In genomic region chr1:152088030-152088429, GRCm38 (mm10) we compare ENCODE assay signal across 8 mouse cellular contexts. TPM values are rescaled to one million over a fixed set of nuclear protein-coding genes. Genes with fewer than 3 reads are reported as not detected.
DNase-seq lines count a peak whose midpoint lies in the region; ATAC-seq and TF ChIP-seq lines count a peak whose summit lies in the region.

No protein-coding gene starts in this region.

- 71% methylated on average over 5 of the region's 5 CpGs for WGBS in lung, embryonic 14.5 days
- 90% methylated on average over 5 of the region's 5 CpGs for WGBS in lung, adult 2 months
- 74% methylated on average over 5 of the region's 5 CpGs for WGBS in intestine, embryonic 16.5 days
- WGBS in stomach, embryonic 14.5 days: 69% methylated on average over 5 of the region's 5 CpGs

- H3K4me1 ChIP-seq in lung, embryonic 14.5 days (ENCODE audit: insufficient read depth): peaks cover 6% of the 10 kb centered on the region; the same call in 1 of the 2 replicates
- H3K4me1 ChIP-seq in lung, adult 2 months (ENCODE audit: control insufficient read depth, insufficient read depth, low read length): 0 out of 2 replicates have a peak, but pooled peaks cover 2% of the 10 kb centered on the region
- H3K4me1 ChIP-seq in intestine, embryonic 16.5 days (ENCODE audit: control insufficient read depth, insufficient read depth, low read length): peaks cover 39% of the 10 kb centered on the region
- H3K4me1 ChIP-seq in stomach, embryonic 14.5 days (ENCODE audit: control insufficient read depth, insufficient read depth, low read length): peaks cover 24% of the 10 kb centered on the region

- H3K27ac ChIP-seq in lung, embryonic 14.5 days (ENCODE audit: low read depth): no peak overlapping the region
- no peak overlapping the region for H3K27ac ChIP-seq in intestine, embryonic 16.5 days (ENCODE audit: low read length)
- no peak overlapping the region for H3K27ac ChIP-seq in stomach, embryonic 14.5 days (ENCODE audit: low read length)

- H3K9me3 ChIP-seq in lung, embryonic 14.5 days (ENCODE audit: low read depth, low read length): no peaks in the 10 kb centered on the region
- no peaks in the 10 kb centered on the region for H3K9me3 ChIP-seq in intestine, embryonic 16.5 days (ENCODE audit: control insufficient read depth, low read length)
- no peaks in the 10 kb centered on the region for H3K9me3 ChIP-seq in stomach, embryonic 14.5 days (ENCODE audit: control insufficient read depth, low read depth, low read length)

- no peak for TF ChIP-seq CTCF in lung, embryonic 14.5 days (IDR thresholded peaks at IDR 0.05; ENCODE audit: low read depth)
- TF ChIP-seq CTCF in lung, adult 2 months (IDR thresholded peaks at IDR 0.05; ENCODE audit: insufficient read depth, low read length): no peak

- no peak overlapping the region for H3K9ac ChIP-seq in lung, embryonic 14.5 days
- H3K9ac ChIP-seq in intestine, embryonic 16.5 days (ENCODE audit: low read depth, low read length): 0 out of 2 replicates have a peak overlapping the region, but pooled peaks have one; percentile 24
- no peak overlapping the region for H3K9ac ChIP-seq in stomach, embryonic 14.5 days (replicated peaks; ENCODE audit: low read depth, low read length)

- peak; percentile 12 for DNase-seq in cerebellum, adult 8-10 months
- no peak for DNase-seq in cerebellum, postnatal 25 days
- DNase-seq in lung, embryonic 14.5 days: no peak
- no peak for DNase-seq in lung, adult 2 months
- no peak for DNase-seq in c-Kit-positive CD71-positive TER-119-positive erythroid progenitor cells, embryonic 14.5 days (ENCODE audit: low spot score)

- no peaks in the 10 kb centered on the region for H3K36me3 ChIP-seq in lung, embryonic 14.5 days (ENCODE audit: insufficient read depth)
- H3K36me3 ChIP-seq in intestine, embryonic 16.5 days (ENCODE audit: control insufficient read depth, insufficient read depth, low read length): no peaks in the 10 kb centered on the region
- H3K36me3 ChIP-seq in stomach, embryonic 14.5 days (ENCODE audit: control insufficient read depth, insufficient read depth, low read length): no peaks in the 10 kb centered on the region

- peak overlapping the region; percentile 85 for H3K4me2 ChIP-seq in lung, embryonic 14.5 days
- H3K4me2 ChIP-seq in intestine, embryonic 16.5 days (ENCODE audit: low read depth, low read length): peak overlapping the region; percentile 93
- peak overlapping the region; percentile 83 for H3K4me2 ChIP-seq in stomach, embryonic 14.5 days (replicated peaks; ENCODE audit: low read depth, low read length)

- 0 out of 2 replicates have a peak overlapping the region, but pooled peaks have one; percentile 89 for H3K4me3 ChIP-seq in lung, embryonic 14.5 days (ENCODE audit: low read depth, low read length)
- H3K4me3 ChIP-seq in lung, adult 2 months (replicated peaks; ENCODE audit: extremely low read depth, low read depth, low read length): no peak overlapping the region
- H3K4me3 ChIP-seq in intestine, embryonic 16.5 days (ENCODE audit: low read length): peak overlapping the region; percentile 99; the same call in 1 of the 2 replicates
- H3K4me3 ChIP-seq in stomach, embryonic 14.5 days (ENCODE audit: low read depth, low read length): peak overlapping the region; percentile 96; the same call in 1 of the 2 replicates

- no peaks in the 10 kb centered on the region for H3K27me3 ChIP-seq in lung, embryonic 14.5 days (ENCODE audit: insufficient read depth, low read length)
- H3K27me3 ChIP-seq in intestine, embryonic 16.5 days (replicated peaks; ENCODE audit: control insufficient read depth, insufficient read depth, low read length): no peaks in the 10 kb centered on the region
- H3K27me3 ChIP-seq in stomach, embryonic 14.5 days (ENCODE audit: control insufficient read depth, insufficient read depth, low read length): no peaks in the 10 kb centered on the region

- ATAC-seq in lung, embryonic 14.5 days (ENCODE audit: insufficient read depth): no peak
- no peak for ATAC-seq in intestine, embryonic 16.5 days
- no peak for ATAC-seq in stomach, embryonic 14.5 days (ENCODE audit: insufficient number of reproducible peaks, insufficient read depth, low FRiP score, low read depth)
- no peak for ATAC-seq in inflammation-experienced regulatory T-cells, adult 6 months

- no peak for TF ChIP-seq POLR2A in lung, adult 2 months (IDR thresholded peaks at IDR 0.05; ENCODE audit: borderline replicate concordance, extremely low read depth, low read depth, low read length)

RNA-seq across cellular contexts. Expression of gene 1700025G04Rik, which starts 1.9 kb away (rescaled TPM):
- 24.9 and 27.4 TPM in 2 replicates for polyA plus RNA-seq in lung, embryonic 14.5 days (2014; fragmentation: Nextera tagmentation; extraction: Ambion mirVana)
- 1.5 and 3.5 TPM in 2 replicates for polyA plus RNA-seq in lung, adult 2 months (2012; rRNA removed)
- 18.5 and 20.2 TPM in 2 replicates for polyA plus RNA-seq in intestine, embryonic 16.5 days (2015; fragmentation: Nextera tagmentation; extraction: Ambion mirVana)
- polyA plus RNA-seq in stomach, embryonic 14.5 days (2014; fragmentation: Nextera tagmentation; extraction: Ambion mirVana): 28.6 and 34.6 TPM in 2 replicates
- polyA plus RNA-seq in inflammation-experienced regulatory T-cells, adult 6 months (2017; shearing (Covaris generic)): 1 to 10 TPM in 2 of 3 experiments, under 1 TPM in 1; 0.84 to 1.9 (median 1.2) TPM
